Mouse (Mus musculus) stomach, embryonic 14.5 days (tissue): ENCODE results near the gene Adamts9. TPM values are rescaled to one million over a fixed set of nuclear protein-coding genes. Genes with fewer than 3 reads are reported as not detected.

Source experiments
- ATAC-seq: fragments of 200-750 bp; cut with Nextera tagmentation; 2 replicates; pipeline ENCODE4 v1.8.0; 2017; ENCODE audit warnings: low read depth, moderate TSS enrichment; ENCODE audit not compliant: insufficient number of reproducible peaks, insufficient read depth, low FRiP score
- H3K27ac ChIP-seq: fragments of 300-500 bp; sonication (generic); 2 replicates; pipeline ENCODE4 v1.5.1; 2014; ENCODE audit warnings: mild to moderate bottlenecking, low read length, moderate library complexity, mixed read lengths
- H3K27me3 ChIP-seq: fragments of 300-500 bp; sonication (generic); 2 replicates; pipeline ENCODE4 v1.6.1; 2014; ENCODE audit warnings: low read length, control low read depth, mixed read lengths; ENCODE audit not compliant: control insufficient read depth, insufficient read depth
- H3K36me3 ChIP-seq: fragments of 300-500 bp; sonication (generic); 2 replicates; pipeline ENCODE4 v1.6.1; 2014; ENCODE audit warnings: mild to moderate bottlenecking, control low read depth, low read length, moderate library complexity, mixed read lengths; ENCODE audit not compliant: control insufficient read depth, insufficient read depth
- H3K4me1 ChIP-seq: fragments of 300-500 bp; sonication (generic); 2 replicates; pipeline ENCODE4 v1.6.1; 2014; ENCODE audit warnings: low read length, control low read depth, mixed read lengths; ENCODE audit not compliant: control insufficient read depth, insufficient read depth
- H3K4me2 ChIP-seq: fragments of 300-500 bp; sonication (generic); replicated peaks from 2 replicates; pipeline ENCODE4 v1.6.1; 2014; ENCODE audit warnings: low read depth, low read length, control low read depth
- H3K4me3 ChIP-seq: fragments of 300-500 bp; sonication (generic); 2 replicates; pipeline ENCODE4 v1.5.1; 2014; ENCODE audit warnings: low read depth, low read length, control low read depth
- H3K9ac ChIP-seq: fragments of 300-500 bp; sonication (generic); replicated peaks from 2 replicates; pipeline ENCODE4 v1.6.1; 2014; ENCODE audit warnings: low read depth, mild to moderate bottlenecking, control low read depth, low read length, moderate library complexity, mixed read lengths
- H3K9me3 ChIP-seq: fragments of 300-500 bp; sonication (generic); 2 replicates; pipeline ENCODE4 v1.6.1; 2016; ENCODE audit warnings: low read depth, low read length, control low read depth; ENCODE audit not compliant: control insufficient read depth
- WGBS: fragments of 180-500 bp; shearing (Covaris S2); extraction: QIAGEN DNeasy Blood & Tissue Kit; methylation state at CpG from one replicate; pipeline ENCODE4 v1.1.7; 2014; 5-methylcytosine and 5-hydroxymethylcytosine counted together
- polyA plus RNA-seq: library from polyadenylated mRNA; unstranded; fragments of >200 nt; fragmentation: Nextera tagmentation; extraction: Ambion mirVana; gene quantifications from 2 replicates; pipeline ENCODE4 v1.2.1, GENCODE M21; 2014

Gene Adamts9
- polyA plus RNA-seq, 1 experiment from 2014 or later = 9.9 TPM

- H3K27ac ChIP-seq = no peak overlapping the region
- 62% methylated on average over 3 of the region's 3 CpGs for WGBS
These were observed 25.4 kb upstream of the Adamts9 start for GRCm38 (mm10) chr6:92968718-92969117.

GRCm38 (mm10) chr6:92968216-92968615, 24.9 kb upstream of the Adamts9 start:
- 75% methylated on average over 3 of the region's 3 CpGs for WGBS
- no peak overlapping the region for H3K4me3 ChIP-seq

More at GRCm38 (mm10) chr6:92968718-92969117, 25.4 kb upstream of the Adamts9 start:
- H3K4me2 ChIP-seq = no peak overlapping the region
- H3K4me1 ChIP-seq = no peaks in the 10 kb centered on the region
- no peak for ATAC-seq
- no peak overlapping the region for H3K9ac ChIP-seq
- H3K27me3 ChIP-seq = no peaks in the 10 kb centered on the region
- no peaks in the 10 kb centered on the region for H3K36me3 ChIP-seq
- no peaks in the 10 kb centered on the region for H3K9me3 ChIP-seq
- H3K4me3 ChIP-seq = no peak overlapping the region

GRCm38 (mm10) chr6:92962966-92963365, 19.7 kb upstream of the Adamts9 start:
- ATAC-seq = no peak
- Histone ChIP-seq H3K36me3 (no peaks in the 10 kb centered on the region), H3K9me3 (no peaks in the 10 kb centered on the region), H3K4me1 (no peaks in the 10 kb centered on the region), H3K4me2 (no peak overlapping the region), H3K27ac (no peak overlapping the region), H3K4me3 (no peak overlapping the region), H3K9ac (no peak overlapping the region), H3K27me3 (no peaks in the 10 kb centered on the region)
- WGBS = 69% methylated on average over 3 of the region's 3 CpGs

More at GRCm38 (mm10) chr6:92968216-92968615, 24.9 kb upstream of the Adamts9 start:
- Histone ChIP-seq H3K36me3 (no peaks in the 10 kb centered on the region), H3K27ac (no peak overlapping the region), H3K4me2 (no peak overlapping the region), H3K9ac (no peak overlapping the region), H3K9me3 (no peaks in the 10 kb centered on the region), H3K4me1 (no peaks in the 10 kb centered on the region), H3K27me3 (no peaks in the 10 kb centered on the region)
- ATAC-seq = no peak

- no peaks in the 10 kb centered on the region for H3K36me3 ChIP-seq
- H3K4me3 ChIP-seq = no peak overlapping the region
- H3K4me2 ChIP-seq = no peak overlapping the region
- no peak for ATAC-seq
- no peaks in the 10 kb centered on the region for H3K4me1 ChIP-seq
- WGBS = 87% methylated on average over 6 of the region's 6 CpGs
- no peak overlapping the region for H3K27ac ChIP-seq
- H3K9ac ChIP-seq = no peak overlapping the region
- no peaks in the 10 kb centered on the region for H3K9me3 ChIP-seq
- H3K27me3 ChIP-seq = no peaks in the 10 kb centered on the region
These were observed 17.7 kb upstream of the Adamts9 start for GRCm38 (mm10) chr6:92960997-92961396.

- no peaks in the 10 kb centered on the region for H3K27me3 ChIP-seq
- H3K9ac ChIP-seq = no peak overlapping the region
- H3K36me3 ChIP-seq = no peaks in the 10 kb centered on the region
- no peak for ATAC-seq
- H3K27ac ChIP-seq = no peak overlapping the region
- WGBS = 80% methylated on average over 2 of the region's 2 CpGs
- no peak overlapping the region for H3K4me2 ChIP-seq
- H3K4me3 ChIP-seq = no peak overlapping the region
- H3K4me1 ChIP-seq = no peaks in the 10 kb centered on the region
- no peaks in the 10 kb centered on the region for H3K9me3 ChIP-seq
These were observed 16.1 kb upstream of the Adamts9 start for GRCm38 (mm10) chr6:92959416-92959815.

GRCm38 (mm10) chr6:92947337-92948042, 4.2 kb upstream of the Adamts9 start:
- no peak overlapping the region for H3K27ac ChIP-seq
- WGBS = 92% methylated on average over 6 of the region's 6 CpGs
- H3K9ac ChIP-seq = no peak overlapping the region
- H3K36me3 ChIP-seq = no peaks in the 10 kb centered on the region
- H3K4me1 ChIP-seq = peaks cover 8% of the 10 kb centered on the region; the same call in 1 of the 2 replicates
- H3K9me3 ChIP-seq = no peaks in the 10 kb centered on the region; the same call in 1 of the 2 replicates
- H3K4me3 ChIP-seq = no peak overlapping the region
- ATAC-seq = no peak
- H3K4me2 ChIP-seq = no peak overlapping the region
- H3K27me3 ChIP-seq = no peaks in the 10 kb centered on the region

GRCm38 (mm10) chr6:92944711-92945110, 1.4 kb upstream of the Adamts9 start:
- H3K4me3 ChIP-seq = no peak overlapping the region
- H3K4me1 ChIP-seq = peaks cover 9% of the 10 kb centered on the region; the same call in 1 of the 2 replicates
- no peaks in the 10 kb centered on the region for H3K27me3 ChIP-seq
- no peak overlapping the region for H3K4me2 ChIP-seq
- no peaks in the 10 kb centered on the region; the same call in 1 of the 2 replicates for H3K9me3 ChIP-seq
- ATAC-seq = no peak
- WGBS = 73% methylated on average over 7 of the region's 7 CpGs
- H3K27ac ChIP-seq = no peak overlapping the region
- no peak overlapping the region for H3K9ac ChIP-seq
- H3K36me3 ChIP-seq = no peaks in the 10 kb centered on the region

- WGBS = 11% methylated on average over 14 of the region's 14 CpGs
- peak overlapping the region; percentile 53; the same call in 1 of the 2 replicates for H3K9ac ChIP-seq
These were observed 875 bp upstream of the Adamts9 start for GRCm38 (mm10) chr6:92944048-92944685.

More at GRCm38 (mm10) chr6:92944048-92944685, 875 bp upstream of the Adamts9 start:
- no peak for ATAC-seq
- Histone ChIP-seq H3K27me3 (no peaks in the 10 kb centered on the region), H3K4me3 (peak overlapping the region; percentile 58), H3K4me2 (peak overlapping the region; percentile 83), H3K9me3 (no peaks in the 10 kb centered on the region; the same call in 1 of the 2 replicates), H3K4me1 (peaks cover 13% of the 10 kb centered on the region; the same call in 1 of the 2 replicates), H3K27ac (peak overlapping the region; percentile 85; the same call in 1 of the 2 replicates), H3K36me3 (no peaks in the 10 kb centered on the region)
